Mouse (Mus musculus): ENCODE measurements around the gene Zfp27.

Gene Zfp27

DNA sequence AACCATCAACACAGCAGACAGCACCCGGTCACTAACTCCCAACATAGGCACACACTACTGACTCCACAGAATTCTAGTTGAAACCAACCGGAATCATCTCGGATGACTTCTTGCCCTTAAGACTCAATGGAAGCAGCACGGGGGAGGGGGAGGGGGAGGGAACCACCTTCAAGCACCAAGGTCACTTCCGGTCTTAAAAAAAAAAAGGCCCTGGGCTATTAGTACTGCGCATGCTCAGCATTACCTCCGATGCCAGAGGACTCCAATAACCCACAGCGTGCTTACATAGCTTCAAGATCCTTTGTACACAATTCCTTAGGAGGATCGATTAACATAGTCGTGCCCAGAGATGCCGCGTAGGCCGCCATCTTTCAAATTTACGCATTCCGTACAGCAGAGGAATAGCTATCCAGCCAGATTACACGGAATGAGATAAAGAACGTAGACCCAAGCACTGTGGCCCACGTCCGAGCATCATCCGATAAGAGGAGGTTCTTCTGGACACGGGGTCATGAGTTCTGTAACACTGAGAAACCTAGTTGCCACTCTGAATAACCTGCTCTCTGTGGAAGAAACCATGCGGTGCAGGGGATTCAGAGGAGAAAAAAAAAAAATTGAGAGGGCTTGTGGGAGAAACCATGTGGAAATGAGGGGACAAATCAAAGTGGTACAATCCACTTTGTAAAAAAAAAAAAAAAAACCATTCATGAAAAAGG, at the start of gene Zfp27:
Gene Zfp27, minus strand, starts transcription at position 607 of the 716 bp plus-strand sequence.
- DNase-seq (ENCODE audit: low spot score): peak; percentile 77

GRCm38 (mm10) chr7:29954731-29955130, 48.4 kb upstream of the Zfp27 start:
- DNase-seq (ENCODE audit: low spot score): peak; percentile 52

DNA sequence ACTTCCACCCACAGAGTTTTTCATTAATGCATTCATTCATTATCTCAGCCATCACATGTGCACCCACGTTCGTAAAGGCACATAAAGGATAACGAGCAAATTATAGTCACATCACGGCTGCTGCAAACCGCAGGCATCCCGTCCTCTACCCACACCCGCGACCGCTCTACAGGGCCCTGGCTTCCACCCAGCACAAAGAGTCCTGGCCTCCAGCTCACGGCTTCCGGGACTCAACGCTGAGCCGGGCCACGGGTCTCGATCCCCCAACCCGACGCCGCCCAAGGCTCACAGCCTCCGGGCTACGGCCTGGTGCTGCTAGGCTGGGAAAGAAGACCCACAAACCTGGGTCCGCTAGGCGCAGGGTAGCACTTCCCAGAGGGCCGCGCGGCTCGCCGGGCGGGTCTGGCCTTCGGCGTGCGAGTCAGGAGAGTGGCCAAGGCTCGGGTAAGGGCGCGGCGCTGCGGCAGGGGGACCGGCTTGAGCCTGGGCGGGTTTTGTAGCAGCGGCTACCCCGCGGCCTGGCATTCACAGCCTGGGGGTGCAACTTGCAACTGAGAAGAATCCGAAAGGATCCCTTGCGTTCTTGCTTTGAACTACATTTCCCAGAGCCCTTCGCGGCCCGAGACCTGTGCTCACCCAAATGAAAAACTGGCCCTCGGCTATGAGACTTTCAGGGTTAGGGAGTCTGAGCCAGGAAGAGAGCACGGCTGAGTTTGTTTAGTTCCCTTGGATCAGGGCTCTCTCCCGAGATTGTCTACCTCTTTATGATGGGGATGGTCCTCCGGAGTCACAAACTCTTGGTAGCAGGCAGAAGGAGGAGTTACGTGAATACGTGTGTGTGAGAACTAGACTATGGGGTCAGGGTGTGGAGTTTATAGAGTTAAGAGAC, 47.4 kb upstream of the Zfp27 start, which contains the start of gene Zfp74:
Gene Zfp74, minus strand, starts transcription at position 577 of the 889 bp plus-strand sequence.
- DNase-seq (ENCODE audit: low spot score): peak; percentile 80

GRCm38 (mm10) chr7:29953086-29953485, 46.7 kb upstream of the Zfp27 start:
- DNase-seq (ENCODE audit: low spot score): no peak

DNA sequence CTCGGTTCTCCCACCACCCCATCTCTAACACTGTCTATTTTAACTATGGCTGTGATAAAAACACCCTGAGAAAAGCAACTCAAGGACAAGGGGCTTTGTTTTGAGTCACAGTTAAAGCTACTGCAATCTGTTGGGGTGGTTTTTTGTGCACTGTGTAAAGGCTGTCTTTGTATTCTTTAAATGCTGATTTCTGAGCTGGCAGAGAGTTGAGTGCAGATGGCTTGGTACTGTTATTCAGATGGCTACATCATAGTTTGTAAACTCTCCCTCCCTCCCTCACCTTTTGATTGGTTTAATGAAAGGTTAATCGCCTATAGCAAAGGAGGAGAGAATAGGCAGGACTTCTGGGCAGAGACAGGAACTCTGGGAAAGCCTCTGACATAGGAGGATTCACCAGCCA, 37.8 kb upstream of the Zfp27 start:
- DNase-seq (ENCODE audit: low spot score): no peak

- DNase-seq (ENCODE audit: low spot score): no peak
Measured at GRCm38 (mm10) chr7:29943720-29944119, 37.3 kb upstream of the Zfp27 start.

DNA sequence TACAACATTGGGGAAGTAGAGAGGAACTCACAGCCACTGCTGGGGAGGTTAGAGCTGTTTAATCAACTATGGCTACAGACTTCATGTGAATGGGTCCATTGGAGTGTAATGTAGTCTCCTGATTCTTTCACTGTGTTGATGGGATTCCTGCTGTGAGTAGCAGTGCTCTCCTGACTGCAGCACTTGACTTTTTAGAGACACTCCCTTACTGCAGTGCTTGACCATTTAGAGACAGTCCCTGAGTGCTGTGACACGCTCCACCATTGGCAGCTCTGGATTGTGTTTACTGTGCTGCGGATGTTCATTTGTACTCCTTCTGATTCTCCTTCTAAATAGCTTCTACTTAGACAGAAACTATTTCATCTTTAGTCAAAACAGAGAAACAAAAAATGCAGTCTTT, 36.4 kb upstream of the Zfp27 start:
- DNase-seq (ENCODE audit: low spot score): no peak

DNA sequence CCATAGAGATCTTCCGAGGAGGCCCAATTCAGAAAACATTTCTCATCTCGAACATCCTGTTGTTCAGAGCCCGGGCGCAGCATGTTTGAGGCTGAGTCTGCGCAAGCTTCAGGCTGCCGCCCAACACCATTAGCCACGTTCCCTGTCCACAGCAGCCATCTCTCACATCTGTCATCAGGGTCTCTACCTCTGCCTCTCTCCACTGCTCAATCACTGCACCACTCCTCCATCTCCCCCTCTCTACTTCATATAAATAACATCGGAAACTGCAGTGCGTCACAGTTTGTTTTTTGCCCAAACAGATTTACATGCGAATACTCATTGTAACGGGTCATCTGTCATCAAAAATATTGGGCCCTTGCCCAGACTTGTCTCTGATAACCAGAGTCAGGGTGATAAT, 34.7 kb upstream of the Zfp27 start:
- no peak for DNase-seq (ENCODE audit: low spot score)

DNA sequence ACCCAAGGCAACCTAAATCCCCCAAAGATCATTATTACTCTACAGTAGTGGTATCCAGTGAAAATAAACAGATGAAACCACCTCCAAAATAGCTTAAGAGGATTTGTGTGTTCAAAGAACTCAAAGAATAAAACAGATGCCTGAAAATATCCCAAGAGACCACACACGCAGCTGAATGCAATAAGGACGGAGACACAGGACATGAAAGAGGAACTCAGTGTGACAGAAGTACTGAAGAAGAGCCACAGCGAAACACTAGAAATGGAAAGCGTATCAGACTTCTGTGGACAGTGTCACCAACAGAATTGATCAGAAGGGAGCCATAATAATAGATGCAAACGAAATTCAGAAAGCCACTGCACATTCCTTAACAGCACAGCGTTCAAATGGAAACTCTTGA, 32.5 kb upstream of the Zfp27 start:
- no peak for DNase-seq (ENCODE audit: low spot score)

- DNase-seq (ENCODE audit: low spot score): no peak
Measured at GRCm38 (mm10) chr7:29922780-29923179, 16.4 kb upstream of the Zfp27 start.

DNA sequence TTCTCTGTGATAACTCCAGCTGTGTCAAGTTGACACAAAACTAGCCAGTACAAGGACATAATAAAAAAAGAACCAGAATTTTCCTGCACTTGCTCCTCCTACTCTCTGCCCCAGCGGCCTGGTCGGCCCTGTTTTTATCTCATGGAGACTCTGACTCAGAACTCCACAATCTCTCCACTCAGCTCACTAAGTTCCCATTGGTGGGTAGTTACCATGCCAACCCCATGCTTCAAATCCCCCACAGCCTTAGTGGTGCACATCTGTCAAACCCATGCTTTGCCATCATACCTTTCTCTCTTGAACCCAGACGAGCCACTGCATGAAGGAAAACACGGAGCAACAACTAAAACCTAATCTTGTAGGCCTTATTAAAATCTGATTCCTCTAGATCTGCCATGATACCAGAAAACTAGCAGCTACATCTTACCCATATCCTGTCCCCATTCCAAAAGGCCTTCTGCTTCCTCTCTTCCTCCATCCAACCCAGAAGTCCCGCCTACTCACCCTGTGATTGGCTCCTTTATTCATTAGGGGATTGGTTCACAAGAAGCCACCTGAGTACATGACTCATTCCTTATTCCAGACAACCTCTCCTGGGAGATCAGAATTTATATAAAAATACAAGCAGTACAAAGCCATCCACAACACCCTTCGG, 15.2 kb upstream of the Zfp27 start:
- DNase-seq (ENCODE audit: low spot score): no peak

GRCm38 (mm10) chr7:29918062-29918453, 11.7 kb upstream of the Zfp27 start:
- DNase-seq (ENCODE audit: low spot score): peak; percentile 10

GRCm38 (mm10) chr7:29917371-29918061, 11.1 kb upstream of the Zfp27 start:
- DNase-seq (ENCODE audit: low spot score): no peak

- DNase-seq (ENCODE audit: low spot score): no peak
Measured at GRCm38 (mm10) chr7:29912172-29912571, 5.8 kb upstream of the Zfp27 start.

DNA sequence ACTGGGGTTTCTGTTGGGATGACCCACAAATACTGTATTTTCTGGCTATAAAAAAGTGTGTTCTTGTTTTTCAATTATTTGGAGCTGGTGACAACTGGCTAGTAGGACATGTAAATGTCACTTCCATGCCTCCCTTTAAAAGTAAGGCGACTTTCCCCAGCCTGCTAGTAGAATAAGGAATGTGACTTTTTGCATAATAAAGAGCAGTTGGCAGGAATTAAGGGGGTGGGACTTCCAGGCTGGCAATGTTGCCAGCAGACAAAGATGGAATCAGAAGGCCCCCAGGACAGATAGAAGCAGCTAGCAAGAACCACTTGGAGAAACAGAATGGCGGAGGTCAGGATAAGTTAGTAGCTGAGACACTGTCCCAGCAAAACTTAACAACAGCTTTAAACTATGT, 3.9 kb upstream of the Zfp27 start:
- DNase-seq (ENCODE audit: low spot score): no peak

GRCm38 (mm10) chr7:29908130-29908950, 2.0 kb upstream of the Zfp27 start, which contains the start of gene Zfp383:
Zfp383 (plus strand) TSS chr7:29908223.
- DNase-seq (ENCODE audit: low spot score): peak; percentile 88

DNA sequence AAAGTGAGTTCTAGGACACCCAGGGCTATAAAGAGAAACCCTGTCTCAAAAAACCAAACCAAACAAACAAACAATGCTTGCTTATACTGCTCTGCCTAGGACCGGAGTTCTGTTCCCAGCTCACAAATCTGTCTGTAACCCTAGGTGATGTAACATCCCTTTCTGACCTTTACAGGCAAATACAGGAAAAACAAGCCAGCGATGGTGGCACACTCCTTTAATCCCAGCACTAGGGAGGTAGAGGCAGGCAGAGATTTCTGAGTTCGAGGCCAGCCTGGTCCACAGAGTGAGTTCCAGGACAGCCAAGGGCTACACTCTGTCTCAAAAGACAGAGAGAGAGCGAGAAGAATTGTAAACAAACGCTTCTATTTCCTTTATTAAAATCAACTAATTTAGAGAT, 834 bp upstream of the Zfp27 start:
- no peak for DNase-seq (ENCODE audit: low spot score)

DNA sequence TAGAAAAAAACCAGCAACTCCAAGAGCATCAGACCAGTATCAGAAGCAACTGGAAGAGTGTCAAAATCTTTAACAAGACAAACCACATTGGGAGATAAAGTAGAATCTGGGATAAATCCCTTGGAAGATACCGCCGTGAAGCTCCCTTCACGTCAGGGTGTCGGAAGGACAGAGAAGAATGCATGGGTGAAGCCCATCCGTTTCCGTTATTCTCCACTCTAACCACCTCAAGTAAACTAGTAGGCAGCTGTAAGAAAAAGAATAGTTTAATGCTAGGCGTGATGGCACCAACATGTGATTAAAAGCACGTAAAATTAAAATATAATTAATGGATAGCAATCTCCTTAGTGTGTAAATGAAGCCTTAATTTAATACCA, 298 bp upstream of the Zfp27 start:
- no peak for DNase-seq (ENCODE audit: low spot score)

GRCm38 (mm10) chr7:29904101-29904500, 2.3 kb downstream of the Zfp27 start:
- DNase-seq (ENCODE audit: low spot score): no peak

DNA sequence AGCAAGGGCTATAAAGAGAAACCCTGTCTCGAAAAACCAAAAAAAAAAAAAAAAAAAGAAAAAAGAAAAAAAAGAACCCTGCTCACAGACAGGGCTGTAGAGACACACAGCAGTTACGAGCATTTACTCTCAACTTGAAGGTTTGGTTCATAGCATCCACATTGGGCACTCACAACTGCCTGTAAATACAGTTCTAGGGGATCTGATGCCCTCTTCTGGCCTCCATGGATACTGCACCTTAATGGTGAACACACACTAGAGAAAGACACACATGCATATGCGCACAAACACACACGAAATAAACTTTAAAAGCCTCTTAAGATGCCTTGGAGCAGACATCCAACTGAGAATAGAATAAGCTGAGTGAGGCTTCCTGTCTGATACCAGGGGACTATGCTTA, 8.0 kb downstream of the Zfp27 start:
- DNase-seq (ENCODE audit: low spot score): no peak

DNA sequence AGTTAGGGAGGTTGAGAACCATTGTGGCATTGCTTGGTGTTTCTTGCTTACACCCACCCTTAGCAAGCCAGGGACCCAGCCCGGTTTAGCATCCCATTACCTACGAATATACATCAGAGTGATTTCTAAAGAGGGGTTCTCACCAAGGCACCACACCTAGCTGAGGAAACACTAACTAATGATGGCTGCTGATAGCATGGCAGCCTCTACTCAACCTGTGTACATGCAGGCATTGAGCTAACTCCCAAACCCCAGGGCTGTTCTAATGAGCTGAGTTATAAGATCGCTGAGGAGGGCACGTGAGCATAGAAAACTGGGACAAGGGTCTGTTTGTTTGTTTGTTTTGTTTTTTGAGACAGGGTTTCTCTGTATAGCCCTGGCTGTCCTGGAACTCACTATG, 13.6 kb downstream of the Zfp27 start:
- DNase-seq (ENCODE audit: low spot score): no peak

Data from lung, postnatal 25 days (tissue).